Mouse (Mus musculus): ENCODE results near the gene Tle2. TPM values are rescaled to one million over a fixed set of nuclear protein-coding genes. Genes with fewer than 3 reads are reported as not detected.
A peak's percentile ranks its signal among the peaks of the same experiment; 100 is the strongest.

Gene Tle2
- polyA plus RNA-seq (2015; fragmentation: Nextera tagmentation; extraction: Ambion mirVana): 39.3 and 49.7 TPM in 2 replicates

GRCm38 (mm10) chr10:81574081-81575056, at the start of gene Tle2:
Gene Tle2 (plus strand): TSS chr10:81574561.
- WGBS: 18% methylated on average over 10 of the region's 10 CpGs
- Histone ChIP-seq H3K9me3 (no peaks in the 10 kb centered on the region), H3K4me2 (peak within 1 kb of the TSS; percentile 75), H3K9ac (peak within 1 kb of the TSS; percentile 69), H3K4me1 (peaks cover 65% of the 10 kb centered on the region), H3K4me3 (peak within 1 kb of the TSS; percentile 60), H3K36me3 (no peaks in the 10 kb centered on the region), H3K27ac (peak within 1 kb of the TSS; percentile 96), H3K27me3 (no peaks in the 10 kb centered on the region)
- no peak for ATAC-seq (ENCODE audit: borderline replicate concordance, extremely low read depth, low FRiP score, low TSS enrichment)

- H3K27ac ChIP-seq: no peak overlapping the region
- H3K9me3 ChIP-seq: no peaks in the 10 kb centered on the region
- H3K9ac ChIP-seq: no peak overlapping the region
- WGBS: 47% methylated on average over 12 of the region's 13 CpGs
- no peak overlapping the region for H3K4me3 ChIP-seq
- H3K36me3 ChIP-seq: peaks cover 9% of the 10 kb centered on the region
- no peak for ATAC-seq (ENCODE audit: borderline replicate concordance, extremely low read depth, low FRiP score, low TSS enrichment)
- no peak overlapping the region for H3K4me2 ChIP-seq
- no peaks in the 10 kb centered on the region; the same call in 1 of the 2 replicates for H3K27me3 ChIP-seq
- H3K4me1 ChIP-seq: 0 out of 2 replicates have a peak, but pooled peaks cover 6% of the 10 kb centered on the region
Measured at GRCm38 (mm10) chr10:81525017-81525694, 49.2 kb upstream of the Tle2 start.

GRCm38 (mm10) chr10:81526779-81527178, 47.6 kb upstream of the Tle2 start:
- H3K27ac ChIP-seq: no peak overlapping the region
- H3K9me3 ChIP-seq: no peaks in the 10 kb centered on the region
- no peak overlapping the region for H3K9ac ChIP-seq
- no peak overlapping the region for H3K4me3 ChIP-seq
- H3K27me3 ChIP-seq: no peaks in the 10 kb centered on the region; the same call in 1 of the 2 replicates
- 0 out of 2 replicates have a peak, but pooled peaks cover 6% of the 10 kb centered on the region for H3K4me1 ChIP-seq
- ATAC-seq (ENCODE audit: borderline replicate concordance, extremely low read depth, low FRiP score, low TSS enrichment): peak; percentile 58; the same call in 1 of the 2 replicates
- WGBS: 7% methylated on average over 14 of the region's 14 CpGs
- peaks cover 22% of the 10 kb centered on the region for H3K36me3 ChIP-seq
- H3K4me2 ChIP-seq: no peak overlapping the region

- WGBS: 53% methylated on average over 16 of the region's 16 CpGs
- H3K9me3 ChIP-seq: no peaks in the 10 kb centered on the region
- no peaks in the 10 kb centered on the region for H3K4me1 ChIP-seq
- 0 out of 2 replicates have a peak, but pooled peaks have one; percentile 24 for ATAC-seq (ENCODE audit: borderline replicate concordance, extremely low read depth, low FRiP score, low TSS enrichment)
- H3K27me3 ChIP-seq: no peaks in the 10 kb centered on the region
- no peak overlapping the region for H3K9ac ChIP-seq
- H3K4me2 ChIP-seq: no peak overlapping the region
- H3K36me3 ChIP-seq: peaks cover 31% of the 10 kb centered on the region
- H3K27ac ChIP-seq: no peak overlapping the region
- H3K4me3 ChIP-seq: no peak overlapping the region
Measured at GRCm38 (mm10) chr10:81534826-81535225, 39.5 kb upstream of the Tle2 start.

- 80% methylated on average over 6 of the region's 6 CpGs for WGBS
- H3K36me3 ChIP-seq: peaks cover 15% of the 10 kb centered on the region
- H3K27ac ChIP-seq: no peak overlapping the region
Measured at GRCm38 (mm10) chr10:81536734-81537133, 37.6 kb upstream of the Tle2 start.

GRCm38 (mm10) chr10:81537429-81537828, 36.9 kb upstream of the Tle2 start:
- no peak overlapping the region for H3K27ac ChIP-seq
- WGBS: 83% methylated on average over 2 of the region's 2 CpGs
- no peaks in the 10 kb centered on the region for H3K27me3 ChIP-seq
- H3K4me2 ChIP-seq: no peak overlapping the region
- H3K9ac ChIP-seq: no peak overlapping the region
- no peaks in the 10 kb centered on the region for H3K9me3 ChIP-seq
- H3K36me3 ChIP-seq: peaks cover 9% of the 10 kb centered on the region
- H3K4me3 ChIP-seq: no peak overlapping the region
- H3K4me1 ChIP-seq: peaks cover 12% of the 10 kb centered on the region
- no peak for ATAC-seq (ENCODE audit: borderline replicate concordance, extremely low read depth, low FRiP score, low TSS enrichment)

More at GRCm38 (mm10) chr10:81536734-81537133, 37.6 kb upstream of the Tle2 start:
- no peaks in the 10 kb centered on the region for H3K9me3 ChIP-seq
- peaks cover 5% of the 10 kb centered on the region for H3K4me1 ChIP-seq
- no peak overlapping the region for H3K4me3 ChIP-seq
- no peaks in the 10 kb centered on the region for H3K27me3 ChIP-seq
- no peak for ATAC-seq (ENCODE audit: borderline replicate concordance, extremely low read depth, low FRiP score, low TSS enrichment)
- H3K4me2 ChIP-seq: no peak overlapping the region
- no peak overlapping the region for H3K9ac ChIP-seq

GRCm38 (mm10) chr10:81538321-81539048, 35.9 kb upstream of the Tle2 start:
- no peak overlapping the region for H3K9ac ChIP-seq
- H3K36me3 ChIP-seq: no peaks in the 10 kb centered on the region
- H3K4me1 ChIP-seq: peaks cover 23% of the 10 kb centered on the region
- H3K4me3 ChIP-seq: no peak overlapping the region
- no peaks in the 10 kb centered on the region for H3K27me3 ChIP-seq
- no peaks in the 10 kb centered on the region for H3K9me3 ChIP-seq
- no peak for ATAC-seq (ENCODE audit: borderline replicate concordance, extremely low read depth, low FRiP score, low TSS enrichment)
- WGBS: 65% methylated on average over 3 of the region's 3 CpGs
- H3K27ac ChIP-seq: no peak overlapping the region
- H3K4me2 ChIP-seq: no peak overlapping the region

- Histone ChIP-seq H3K27ac (no peak overlapping the region), H3K27me3 (no peaks in the 10 kb centered on the region), H3K9me3 (no peaks in the 10 kb centered on the region), H3K36me3 (no peaks in the 10 kb centered on the region), H3K4me3 (no peak overlapping the region), H3K4me2 (peak overlapping the region; percentile 30; the same call in 1 of the 2 replicates), H3K9ac (no peak overlapping the region), H3K4me1 (peaks cover 35% of the 10 kb centered on the region)
- 69% methylated on average over 5 of the region's 5 CpGs for WGBS
- ATAC-seq (ENCODE audit: borderline replicate concordance, extremely low read depth, low FRiP score, low TSS enrichment): no peak
Measured at GRCm38 (mm10) chr10:81541363-81541762, 33.0 kb upstream of the Tle2 start.

GRCm38 (mm10) chr10:81541803-81542202, 32.6 kb upstream of the Tle2 start:
- Histone ChIP-seq H3K9ac (peak overlapping the region; percentile 29), H3K9me3 (no peaks in the 10 kb centered on the region), H3K4me1 (peaks cover 36% of the 10 kb centered on the region), H3K36me3 (no peaks in the 10 kb centered on the region), H3K4me2 (peak overlapping the region; percentile 30; the same call in 1 of the 2 replicates), H3K27ac (peak overlapping the region; percentile 58), H3K27me3 (no peaks in the 10 kb centered on the region), H3K4me3 (no peak overlapping the region)
- ATAC-seq (ENCODE audit: borderline replicate concordance, extremely low read depth, low FRiP score, low TSS enrichment): no peak
- WGBS: 49% methylated on average over 10 of the region's 10 CpGs

- H3K36me3 ChIP-seq: no peaks in the 10 kb centered on the region
- H3K4me2 ChIP-seq: peak overlapping the region; percentile 86
- no peaks in the 10 kb centered on the region for H3K27me3 ChIP-seq
- H3K9me3 ChIP-seq: no peaks in the 10 kb centered on the region
- WGBS: 75% methylated on average over 7 of the region's 7 CpGs
- no peak overlapping the region for H3K27ac ChIP-seq
- no peak for ATAC-seq (ENCODE audit: borderline replicate concordance, extremely low read depth, low FRiP score, low TSS enrichment)
- peaks cover 36% of the 10 kb centered on the region for H3K4me1 ChIP-seq
- peak overlapping the region; percentile 74 for H3K9ac ChIP-seq
- peak overlapping the region; percentile 83; the same call in 1 of the 2 replicates for H3K4me3 ChIP-seq
Measured at GRCm38 (mm10) chr10:81542727-81543460, 31.5 kb upstream of the Tle2 start.

GRCm38 (mm10) chr10:81543633-81544032, 30.7 kb upstream of the Tle2 start:
- Histone ChIP-seq H3K9me3 (no peaks in the 10 kb centered on the region), H3K27ac (no peak overlapping the region), H3K27me3 (no peaks in the 10 kb centered on the region), H3K4me3 (peak overlapping the region; percentile 83), H3K4me2 (peak overlapping the region; percentile 86), H3K9ac (peak overlapping the region; percentile 74), H3K36me3 (no peaks in the 10 kb centered on the region), H3K4me1 (peaks cover 36% of the 10 kb centered on the region)
- WGBS: 73% methylated on average over 1 of the region's 1 CpGs
- no peak for ATAC-seq (ENCODE audit: borderline replicate concordance, extremely low read depth, low FRiP score, low TSS enrichment)
